Mouse (Mus musculus) MEL (cell line): ENCODE data around the gene Sema3a.

ENCODE experiments used
- CTCF ChIP-seq, 3 experiments: IDR thresholded peaks in 2 of 3; conservative IDR thresholded peaks in 1 of 3; 2 replicates each; pipeline ENCODE4 v1.5.1; 2011 to 2012; ENCODE audit warnings: low read length in 3 of 3, low read depth in 2 of 3, mild to moderate bottlenecking in 2 of 3, improper control_type of control experiment in 1 of 3, inconsistent platforms in 1 of 3, mixed read lengths in 1 of 3, moderate library complexity in 1 of 3; ENCODE audit not compliant: control insufficient read depth in 1 of 3, insufficient read depth in 1 of 3, poor library complexity in 1 of 3, severe bottlenecking in 1 of 3
- ELF1 ChIP-seq: IDR thresholded peaks from 2 replicates; pipeline ENCODE4 v1.6.1; 2014; ENCODE audit warnings: low read depth, mild to moderate bottlenecking, inconsistent platforms, low read length, improper control_type of control experiment, moderate library complexity
- KAT2A ChIP-seq: conservative IDR thresholded peaks from 2 replicates; pipeline ENCODE4 v1.6.1; 2012; ENCODE audit warnings: low read depth, low read length, improper control_type of control experiment, inconsistent platforms
- MAX ChIP-seq: IDR thresholded peaks from 2 replicates; pipeline ENCODE4 v1.6.1; 2011; ENCODE audit warnings: low read length, improper control_type of control experiment
- MEF2A ChIP-seq: IDR thresholded peaks from 2 replicates; pipeline ENCODE4 v1.6.1; 2014; ENCODE audit warnings: low read depth, mild to moderate bottlenecking, inconsistent platforms, low read length, improper control_type of control experiment; ENCODE audit not compliant: poor library complexity, insufficient replicate concordance, severe bottlenecking; ENCODE audit errors: extremely low read depth
- NELFE ChIP-seq: IDR thresholded peaks from 2 replicates; pipeline ENCODE4 v1.6.1; 2011; ENCODE audit warnings: low read depth, low read length, improper control_type of control experiment
- POLR2A ChIP-seq, 2 experiments: IDR thresholded peaks; 2 replicates each; pipeline ENCODE4 v1.6.1; 2011 to 2012; ENCODE audit warnings: low read length in 2 of 2, mild to moderate bottlenecking in 2 of 2, control low read depth in 1 of 2, improper control_type of control experiment in 1 of 2, low read depth in 1 of 2, moderate library complexity in 1 of 2; ENCODE audit not compliant: control insufficient read depth in 1 of 2, insufficient read depth in 1 of 2, poor library complexity in 1 of 2
- SMC3 ChIP-seq: IDR thresholded peaks from 2 replicates; pipeline ENCODE4 v1.6.1; 2011; ENCODE audit warnings: low read depth, low read length, improper control_type of control experiment

GRCm38 (mm10) chr5:13084777-13085439 is 40.3 kb upstream of the Sema3a start:
- no peak for TF ChIP-seq POLR2A (IDR thresholded peaks at IDR 0.05; ENCODE audit: control insufficient read depth in 1 of 2, insufficient read depth in 1 of 2, low read depth in 1 of 2, low read length in 2 of 2, poor library complexity in 1 of 2)
- TF ChIP-seq SMC3 = no peak
- no peak for TF ChIP-seq NELFE
- no peak for TF ChIP-seq CTCF (IDR thresholded peaks at IDR 0.05 in 2 of 3, conservative IDR thresholded peaks at IDR 0.05 in 1 of 3; ENCODE audit: control insufficient read depth in 1 of 3, insufficient read depth in 1 of 3, low read depth in 2 of 3, low read length in 3 of 3, poor library complexity in 1 of 3, severe bottlenecking in 1 of 3)
- TF ChIP-seq KAT2A = no peak
- TF ChIP-seq ELF1 = no peak
- TF ChIP-seq MAX = no peak
- TF ChIP-seq MEF2A = no peak
